Mouse (Mus musculus) forebrain, embryonic 12.5 days (tissue): ENCODE data around the gene Exoc4. TPM values are rescaled to one million over a fixed set of nuclear protein-coding genes. Genes with fewer than 3 reads are reported as not detected.

Experiments used
- ATAC-seq: fragments of 200-750 bp; cut with Nextera tagmentation; 2 replicates; pipeline ENCODE4 v1.8.0; 2017; ENCODE audit warnings: moderate TSS enrichment; ENCODE audit not compliant: low FRiP score
- H3K27ac ChIP-seq: fragments of 300-500 bp; sonication (generic); 2 replicates; pipeline ENCODE4 v1.5.1; 2016; ENCODE audit warnings: mild to moderate bottlenecking
- H3K27me3 ChIP-seq: fragments of 300-500 bp; sonication (generic); 2 replicates; pipeline ENCODE4 v1.6.1; 2016; ENCODE audit warnings: mild to moderate bottlenecking
- H3K36me3 ChIP-seq: fragments of 300-500 bp; sonication (generic); replicated peaks from 2 replicates; pipeline ENCODE4 v1.6.1; 2016; ENCODE audit warnings: mild to moderate bottlenecking
- H3K4me1 ChIP-seq: fragments of 300-500 bp; sonication (generic); 2 replicates; pipeline ENCODE4 v1.6.1; 2016
- H3K4me2 ChIP-seq: fragments of 300-500 bp; sonication (generic); 2 replicates; pipeline ENCODE4 v1.6.1; 2016; ENCODE audit warnings: mild to moderate bottlenecking, moderate library complexity
- H3K4me3 ChIP-seq: fragments of 300-500 bp; sonication (generic); replicated peaks from 2 replicates; pipeline ENCODE4 v1.5.1; 2016; ENCODE audit warnings: mild to moderate bottlenecking
- H3K9ac ChIP-seq: fragments of 300-500 bp; sonication (generic); 2 replicates; pipeline ENCODE4 v1.6.1; 2016; ENCODE audit warnings: mild to moderate bottlenecking
- H3K9me3 ChIP-seq: fragments of 300-500 bp; sonication (generic); 2 replicates; pipeline ENCODE4 v1.6.1; 2016
- WGBS: fragments of 180-500 bp; shearing (Covaris S2); methylation state at CpG from one replicate; pipeline ENCODE4 v1.1.7; 2016; 5-methylcytosine and 5-hydroxymethylcytosine counted together
- polyA plus RNA-seq: library from polyadenylated mRNA; unstranded; fragments of >200 nt; fragmentation: Nextera tagmentation; extraction: Ambion mirVana; gene quantifications from 2 replicates; pipeline ENCODE4 v1.2.1, GENCODE M21; 2016

Gene Exoc4
- polyA plus RNA-seq, 1 experiment from 2014 or later = 56.8 TPM

GRCm38 (mm10) chr6:33708907-33709306 is 460.0 kb downstream of the Exoc4 start:
- Histone ChIP-seq H3K9ac (no peak overlapping the region), H3K9me3 (no peaks in the 10 kb centered on the region), H3K36me3 (no peaks in the 10 kb centered on the region), H3K27ac (peak overlapping the region; percentile 44), H3K27me3 (no peaks in the 10 kb centered on the region), H3K4me3 (no peak overlapping the region), H3K4me2 (0 out of 2 replicates have a peak overlapping the region, but pooled peaks have one; percentile 13), H3K4me1 (peaks cover 29% of the 10 kb centered on the region)
- 12% methylated on average over 4 of the region's 4 CpGs for WGBS
- peak; percentile 58; the same call in 1 of the 2 replicates for ATAC-seq

GRCm38 (mm10) chr6:33709340-33709739 is 460.5 kb downstream of the Exoc4 start:
- Histone ChIP-seq H3K9ac (no peak overlapping the region), H3K4me2 (0 out of 2 replicates have a peak overlapping the region, but pooled peaks have one; percentile 13), H3K27me3 (no peaks in the 10 kb centered on the region), H3K36me3 (no peaks in the 10 kb centered on the region), H3K4me1 (peaks cover 29% of the 10 kb centered on the region), H3K4me3 (no peak overlapping the region), H3K9me3 (no peaks in the 10 kb centered on the region), H3K27ac (peak overlapping the region; percentile 44)
- 64% methylated on average over 5 of the region's 5 CpGs for WGBS
- ATAC-seq = no peak

- no peak for ATAC-seq
- Histone ChIP-seq H3K27me3 (no peaks in the 10 kb centered on the region), H3K9me3 (no peaks in the 10 kb centered on the region), H3K36me3 (no peaks in the 10 kb centered on the region), H3K4me3 (no peak overlapping the region), H3K4me2 (no peak overlapping the region), H3K4me1 (peaks cover 29% of the 10 kb centered on the region), H3K27ac (no peak overlapping the region), H3K9ac (no peak overlapping the region)
- 33% methylated on average over 3 of the region's 3 CpGs for WGBS
These were observed 462.9 kb downstream of the Exoc4 start for GRCm38 (mm10) chr6:33711742-33712141.

GRCm38 (mm10) chr6:33712540-33713118 is 463.7 kb downstream of the Exoc4 start:
- H3K9ac ChIP-seq = no peak overlapping the region
- no peak overlapping the region for H3K4me2 ChIP-seq
- H3K27me3 ChIP-seq = no peaks in the 10 kb centered on the region
- no peaks in the 10 kb centered on the region for H3K36me3 ChIP-seq
- no peak overlapping the region for H3K4me3 ChIP-seq
- 50% methylated on average over 7 of the region's 7 CpGs for WGBS
- peaks cover 29% of the 10 kb centered on the region for H3K4me1 ChIP-seq
- H3K9me3 ChIP-seq = no peaks in the 10 kb centered on the region
- peak overlapping the region; percentile 65 for H3K27ac ChIP-seq
- ATAC-seq = no peak

- WGBS = 46% methylated on average over 6 of the region's 6 CpGs
- H3K27me3 ChIP-seq = no peaks in the 10 kb centered on the region
- no peaks in the 10 kb centered on the region for H3K9me3 ChIP-seq
- H3K9ac ChIP-seq = no peak overlapping the region
- no peaks in the 10 kb centered on the region for H3K36me3 ChIP-seq
- H3K4me2 ChIP-seq = no peak overlapping the region
- no peak for ATAC-seq
- H3K27ac ChIP-seq = no peak overlapping the region
- H3K4me1 ChIP-seq = peaks cover 8% of the 10 kb centered on the region
- no peak overlapping the region for H3K4me3 ChIP-seq
These were observed 467.5 kb downstream of the Exoc4 start for GRCm38 (mm10) chr6:33716254-33716965.

- no peaks in the 10 kb centered on the region for H3K9me3 ChIP-seq
- WGBS = 79% methylated on average over 4 of the region's 4 CpGs
- H3K27ac ChIP-seq = no peak overlapping the region
- no peaks in the 10 kb centered on the region for H3K4me1 ChIP-seq
- H3K4me3 ChIP-seq = no peak overlapping the region
- ATAC-seq = no peak
- H3K9ac ChIP-seq = no peak overlapping the region
- no peak overlapping the region for H3K4me2 ChIP-seq
- no peaks in the 10 kb centered on the region for H3K36me3 ChIP-seq
- H3K27me3 ChIP-seq = no peaks in the 10 kb centered on the region
These were observed 472.3 kb downstream of the Exoc4 start for GRCm38 (mm10) chr6:33721166-33721565.

- Histone ChIP-seq H3K9me3 (no peaks in the 10 kb centered on the region), H3K9ac (no peak overlapping the region), H3K4me3 (no peak overlapping the region), H3K4me2 (no peak overlapping the region), H3K27me3 (no peaks in the 10 kb centered on the region), H3K27ac (no peak overlapping the region), H3K4me1 (no peaks in the 10 kb centered on the region), H3K36me3 (no peaks in the 10 kb centered on the region)
- ATAC-seq = no peak
- WGBS = 86% methylated on average over 2 of the region's 2 CpGs
These were observed 473.9 kb downstream of the Exoc4 start for GRCm38 (mm10) chr6:33722811-33723210.

GRCm38 (mm10) chr6:33724596-33724995 is 475.7 kb downstream of the Exoc4 start:
- Histone ChIP-seq H3K4me3 (no peak overlapping the region), H3K4me1 (no peaks in the 10 kb centered on the region), H3K4me2 (no peak overlapping the region), H3K27ac (no peak overlapping the region), H3K36me3 (no peaks in the 10 kb centered on the region), H3K9ac (no peak overlapping the region), H3K9me3 (no peaks in the 10 kb centered on the region), H3K27me3 (no peaks in the 10 kb centered on the region)
- 86% methylated on average over 3 of the region's 3 CpGs for WGBS
- no peak for ATAC-seq

- Histone ChIP-seq H3K36me3 (no peaks in the 10 kb centered on the region), H3K4me3 (no peak overlapping the region), H3K4me1 (no peaks in the 10 kb centered on the region), H3K27ac (no peak overlapping the region), H3K9ac (no peak overlapping the region), H3K27me3 (no peaks in the 10 kb centered on the region), H3K4me2 (no peak overlapping the region), H3K9me3 (no peaks in the 10 kb centered on the region)
- ATAC-seq = no peak
- WGBS = 86% methylated on average over 1 of the region's 1 CpGs
These were observed 478.4 kb downstream of the Exoc4 start for GRCm38 (mm10) chr6:33727271-33727670.

- ATAC-seq = no peak
- peaks cover 2% of the 10 kb centered on the region; the same call in 1 of the 2 replicates for H3K4me1 ChIP-seq
- WGBS = 66% methylated on average over 2 of the region's 2 CpGs
- 0 out of 2 replicates have a peak overlapping the region, but pooled peaks have one; percentile 37 for H3K27ac ChIP-seq
- no peaks in the 10 kb centered on the region for H3K27me3 ChIP-seq
- H3K36me3 ChIP-seq = no peaks in the 10 kb centered on the region
- no peaks in the 10 kb centered on the region for H3K9me3 ChIP-seq
- no peak overlapping the region for H3K4me2 ChIP-seq
- H3K9ac ChIP-seq = no peak overlapping the region
- H3K4me3 ChIP-seq = no peak overlapping the region
These were observed 483.3 kb downstream of the Exoc4 start for GRCm38 (mm10) chr6:33732214-33732613.

- ATAC-seq = peak; percentile 49; the same call in 1 of the 2 replicates
- Histone ChIP-seq H3K4me1 (peaks cover 14% of the 10 kb centered on the region), H3K4me2 (no peak overlapping the region), H3K27ac (no peak overlapping the region), H3K4me3 (no peak overlapping the region), H3K9me3 (no peaks in the 10 kb centered on the region), H3K36me3 (no peaks in the 10 kb centered on the region), H3K9ac (no peak overlapping the region), H3K27me3 (no peaks in the 10 kb centered on the region)
These were observed 484.7 kb downstream of the Exoc4 start for GRCm38 (mm10) chr6:33733602-33734001.

GRCm38 (mm10) chr6:33734032-33734431 is 485.1 kb downstream of the Exoc4 start:
- Histone ChIP-seq H3K36me3 (no peaks in the 10 kb centered on the region), H3K9me3 (no peaks in the 10 kb centered on the region), H3K4me3 (no peak overlapping the region), H3K4me2 (no peak overlapping the region), H3K27me3 (no peaks in the 10 kb centered on the region), H3K9ac (no peak overlapping the region), H3K4me1 (peaks cover 18% of the 10 kb centered on the region), H3K27ac (0 out of 2 replicates have a peak overlapping the region, but pooled peaks have one; percentile 25)
- WGBS = 72% methylated on average over 3 of the region's 3 CpGs
- ATAC-seq = no peak
